9 mouse cellular contexts compared by ENCODE assay signal in genomic region chr9:91361856-91362601, GRCm38 (mm10). TPM values are rescaled to one million over a fixed set of nuclear protein-coding genes. Genes with fewer than 3 reads are reported as not detected.
DNase-seq lines count a peak whose midpoint lies in the region; ATAC-seq and TF ChIP-seq lines count a peak whose summit lies in the region.
"Had no signal": no experiment of that assay in that cellular context is flagged by ENCODE, and none has a peak within 500 bp of the region (broad histone marks: within the 10 kb centered on the region; RNA-seq: fewer than 3 reads in every experiment).

TSS of gene Zic4 (plus strand) at chr9:91362413.

- no peaks in the 10 kb centered on the region for H3K79me2 ChIP-seq in heart, adult 2 months (replicated peaks; ENCODE audit: control insufficient read depth, insufficient read depth, low read length)

- no peaks in the 10 kb centered on the region for H3K9me3 ChIP-seq in ES-Bruce4 (replicated peaks; ENCODE audit: control insufficient read depth, insufficient read depth, low read length, poor library complexity, severe bottlenecking)
- no peaks in the 10 kb centered on the region for H3K9me3 ChIP-seq in embryonic facial prominence, embryonic 11.5 days (replicated peaks; ENCODE audit: control insufficient read depth, low read length)
- no peaks in the 10 kb centered on the region for H3K9me3 ChIP-seq in midbrain, embryonic 15.5 days

- 3% methylated on average over 45 of the region's 45 CpGs for WGBS in heart, adult 2 months
- WGBS in embryonic facial prominence, embryonic 11.5 days: under 1% methylated on average over 45 of the region's 45 CpGs
- WGBS in midbrain, embryonic 15.5 days: under 1% methylated on average over 45 of the region's 45 CpGs

- H3K27ac ChIP-seq in heart, adult 2 months: no peak within 1 kb of the TSS
- H3K27ac ChIP-seq in ES-Bruce4 (ENCODE audit: insufficient read depth, low read length): no peak within 1 kb of the TSS
- no peak within 1 kb of the TSS for H3K27ac ChIP-seq in embryonic facial prominence, embryonic 11.5 days (replicated peaks; ENCODE audit: low read depth, low read length)
- H3K27ac ChIP-seq in midbrain, embryonic 15.5 days: peak within 1 kb of the TSS; percentile 87

- H3K4me1 ChIP-seq in heart, adult 2 months (ENCODE audit: control insufficient read depth, insufficient read depth, low read length): no peaks in the 10 kb centered on the region
- no peaks in the 10 kb centered on the region for H3K4me1 ChIP-seq in ES-Bruce4 (ENCODE audit: control insufficient read depth, insufficient read depth, low read length)
- no peaks in the 10 kb centered on the region for H3K4me1 ChIP-seq in embryonic facial prominence, embryonic 11.5 days (ENCODE audit: control insufficient read depth, insufficient read depth, low read length)
- H3K4me1 ChIP-seq in midbrain, embryonic 15.5 days: peaks cover 7% of the 10 kb centered on the region; the same call in 1 of the 2 replicates

- TF ChIP-seq POLR2A in heart, adult 2 months (IDR thresholded peaks at IDR 0.05; ENCODE audit: insufficient read depth, low read depth, low read length): no peak
- no peak for TF ChIP-seq POLR2A in ES-Bruce4 (IDR thresholded peaks at IDR 0.05; ENCODE audit: insufficient read depth, low read length)

- DNase-seq in heart, adult 2 months: peak in 1 of 2 experiments; percentile 31
- no peak for DNase-seq in heart, postnatal 25 days (ENCODE audit: low spot score)
- peak; percentile 60 for DNase-seq in embryonic facial prominence, embryonic 11.5 days (ENCODE audit: low spot score)
- DNase-seq in induced T-regulatory cell, adult 2 months (ENCODE audit: low read depth): peak; percentile 43
- no peak for DNase-seq in gastrocnemius, adult 18-20 months (ENCODE audit: low spot score)
- no peak for DNase-seq in T-cell, adult 2 months (ENCODE audit: low spot score)

- no peak within 1 kb of the TSS for H3K9ac ChIP-seq in heart, adult 2 months (ENCODE audit: low read depth, low read length)
- no peak within 1 kb of the TSS for H3K9ac ChIP-seq in ES-Bruce4 (ENCODE audit: low read depth, poor library complexity, severe bottlenecking)
- peak within 1 kb of the TSS; percentile 62 for H3K9ac ChIP-seq in embryonic facial prominence, embryonic 11.5 days (replicated peaks; ENCODE audit: low read length)
- peak within 1 kb of the TSS; percentile 55 for H3K9ac ChIP-seq in midbrain, embryonic 15.5 days

- TF ChIP-seq CTCF in heart, adult 2 months (IDR thresholded peaks at IDR 0.05): no peak
- no peak for TF ChIP-seq CTCF in ES-Bruce4 (IDR thresholded peaks at IDR 0.05; ENCODE audit: low read depth, low read length)

- ATAC-seq in embryonic facial prominence, embryonic 11.5 days (replicated peaks; ENCODE audit: insufficient number of reproducible peaks, low FRiP score, low TSS enrichment, low read depth): peak; percentile 70
- ATAC-seq in midbrain, embryonic 15.5 days (replicated peaks): peak; percentile 39

- no peak for TF ChIP-seq EP300 in heart, adult 2 months (IDR thresholded peaks at IDR 0.05; ENCODE audit: insufficient read depth, low read depth, low read length)
- TF ChIP-seq EP300 in ES-Bruce4 (IDR thresholded peaks at IDR 0.05; ENCODE audit: insufficient read depth, low read depth, low read length): no peak

- H3K4me2 ChIP-seq in embryonic facial prominence, embryonic 11.5 days (ENCODE audit: low read depth, low read length): peak within 1 kb of the TSS; percentile 32
- peak within 1 kb of the TSS; percentile 45 for H3K4me2 ChIP-seq in midbrain, embryonic 15.5 days

- no peaks in the 10 kb centered on the region for H3K36me3 ChIP-seq in heart, adult 2 months (ENCODE audit: control insufficient read depth, insufficient read depth, low read length)
- no peaks in the 10 kb centered on the region for H3K36me3 ChIP-seq in ES-Bruce4 (ENCODE audit: control insufficient read depth, insufficient read depth, low read length, poor library complexity, severe bottlenecking)
- no peaks in the 10 kb centered on the region for H3K36me3 ChIP-seq in embryonic facial prominence, embryonic 11.5 days (replicated peaks; ENCODE audit: control insufficient read depth, insufficient read depth, low read depth, low read length)
- no peaks in the 10 kb centered on the region for H3K36me3 ChIP-seq in midbrain, embryonic 15.5 days (replicated peaks)

- peaks cover 36% of the 10 kb centered on the region for H3K27me3 ChIP-seq in heart, adult 2 months (ENCODE audit: control insufficient read depth, insufficient read depth, low read length)
- peaks cover 34% of the 10 kb centered on the region for H3K27me3 ChIP-seq in ES-Bruce4 (ENCODE audit: control insufficient read depth, insufficient read depth, low read length, poor library complexity, severe bottlenecking)
- H3K27me3 ChIP-seq in embryonic facial prominence, embryonic 11.5 days (ENCODE audit: control insufficient read depth, insufficient read depth, low read length): peaks cover 55% of the 10 kb centered on the region
- peaks cover 20% of the 10 kb centered on the region for H3K27me3 ChIP-seq in midbrain, embryonic 15.5 days (replicated peaks)

- intact Hi-C loops in heart, adult 2 months (cut with DNase I): no loop called here
- intact Hi-C loops in heart, postnatal 25 days (cut with DNase I): no loop called here

- H3K4me3 ChIP-seq in heart, adult 2 months: peak within 1 kb of the TSS; percentile 43
- peak within 1 kb of the TSS; percentile 37 for H3K4me3 ChIP-seq in ES-Bruce4 (ENCODE audit: low read depth, low read length)
- H3K4me3 ChIP-seq in embryonic facial prominence, embryonic 11.5 days (ENCODE audit: low read depth, low read length): peak within 1 kb of the TSS; percentile 37
- peak within 1 kb of the TSS; percentile 51 for H3K4me3 ChIP-seq in midbrain, embryonic 15.5 days

RNA-seq across cellular contexts. Expression of gene Zic4, which starts in this region (rescaled TPM):
- total RNA-seq in heart, adult 2 months (2021): not detected
- not detected in 2 replicates for polyA plus RNA-seq in heart, adult 2 months (2012; rRNA removed)
- total RNA-seq in heart, postnatal 25 days (2021): not detected
- not detected in 2 replicates for polyA plus RNA-seq in ES-Bruce4 (2011; ENCODE audit: insufficient read depth, insufficient read length, low read depth, missing spikeins)
- polyA plus RNA-seq in embryonic facial prominence, embryonic 11.5 days (2014; fragmentation: Nextera tagmentation; extraction: Ambion mirVana): 6.7 and 6.9 TPM in 2 replicates
- polyA plus RNA-seq in midbrain, embryonic 15.5 days (2015; fragmentation: Nextera tagmentation; extraction: Ambion mirVana): 53.1 and 59.1 TPM in 2 replicates
- under 1 TPM in 1 of 2 experiments, not detected in 1; 0.17 TPM for total RNA-seq in gastrocnemius, adult 18-20 months (2021)
- total RNA-seq: heart, postnatal 10 days had no signal

Comparison
In these comparisons a context has a peak if more than half of its experiments do, and no peak if none do; other contexts are left out.
1. DNase-seq: peak in embryonic facial prominence, embryonic 11.5 days (single experiment) and induced T-regulatory cell, adult 2 months (single experiment); none in heart, postnatal 25 days (single experiment), gastrocnemius, adult 18-20 months (single experiment) and T-cell, adult 2 months (single experiment).
2. H3K9ac ChIP-seq: peak in embryonic facial prominence, embryonic 11.5 days (single experiment) and midbrain, embryonic 15.5 days (single experiment); none in heart, adult 2 months (single experiment) and ES-Bruce4 (single experiment).
3. Peak in every context shown above with its lines, with median percentiles within 50 percentile points of each other: H3K4me3 ChIP-seq.